Mouse (Mus musculus) thymus, adult 2 months (tissue): ENCODE results near the gene Mag.
"Not testable (repeated sequence)": the region's sequence is repeated elsewhere in the genome, so short reads cannot be mapped to it uniquely, and the experiment has no call there.

Experiments
- CTCF ChIP-seq: fragments of 200-500 bp; IDR thresholded peaks from 2 replicates; pipeline ENCODE4 v1.5.1; 2012; ENCODE audit warnings: mild to moderate bottlenecking, control low read depth, low read length, moderate library complexity, borderline replicate concordance; ENCODE audit not compliant: control insufficient read depth, poor library complexity, insufficient read depth; ENCODE audit errors: extremely low read depth
- POLR2A ChIP-seq: fragments of 200-500 bp; IDR thresholded peaks from 2 replicates; pipeline ENCODE4 v1.6.1; 2012; ENCODE audit warnings: mild to moderate bottlenecking, low read length, control low read depth, moderate library complexity; ENCODE audit not compliant: control insufficient read depth, poor library complexity, insufficient read depth; ENCODE audit errors: extremely low read depth

- TF ChIP-seq CTCF, POLR2A: not testable (repeated sequence)
Observed at GRCm38 (mm10) chr7:30945466-30945865, 30.8 kb upstream of the Mag start.
